Mouse (Mus musculus) c-Kit-positive CD71-negative TER-119-negative erythroid progenitor cells, embryonic 14.5 days (primary cell): ENCODE results near the gene Noc3l.

Experiments used
- DNase-seq: peaks from one replicate; pipeline ENCODE4 v3.0.0-alpha.2; 2013; ENCODE audit warnings: low read depth

The Noc3l gene

GRCm38 (mm10) chr19:38758685-38759472, 60.2 kb downstream of the Noc3l start:
- no peak for DNase-seq

GRCm38 (mm10) chr19:38758056-38758455, 61.0 kb downstream of the Noc3l start:
- no peak for DNase-seq

GRCm38 (mm10) chr19:38757161-38757560, 61.9 kb downstream of the Noc3l start:
- no peak for DNase-seq

GRCm38 (mm10) chr19:38750192-38750591, 68.8 kb downstream of the Noc3l start:
- DNase-seq = no peak

GRCm38 (mm10) chr19:38746492-38747014, 72.5 kb downstream of the Noc3l start:
- no peak for DNase-seq

GRCm38 (mm10) chr19:38745810-38746491, 73.1 kb downstream of the Noc3l start:
- no peak for DNase-seq

GRCm38 (mm10) chr19:38744546-38744945, 74.5 kb downstream of the Noc3l start:
- no peak for DNase-seq
